Mouse (Mus musculus): ENCODE measurements around the gene Ubr3.
"Not testable (repeated sequence)": the region's sequence is repeated elsewhere in the genome, so short reads cannot be mapped to it uniquely, and the experiment has no call there.

Gene Ubr3

DNA sequence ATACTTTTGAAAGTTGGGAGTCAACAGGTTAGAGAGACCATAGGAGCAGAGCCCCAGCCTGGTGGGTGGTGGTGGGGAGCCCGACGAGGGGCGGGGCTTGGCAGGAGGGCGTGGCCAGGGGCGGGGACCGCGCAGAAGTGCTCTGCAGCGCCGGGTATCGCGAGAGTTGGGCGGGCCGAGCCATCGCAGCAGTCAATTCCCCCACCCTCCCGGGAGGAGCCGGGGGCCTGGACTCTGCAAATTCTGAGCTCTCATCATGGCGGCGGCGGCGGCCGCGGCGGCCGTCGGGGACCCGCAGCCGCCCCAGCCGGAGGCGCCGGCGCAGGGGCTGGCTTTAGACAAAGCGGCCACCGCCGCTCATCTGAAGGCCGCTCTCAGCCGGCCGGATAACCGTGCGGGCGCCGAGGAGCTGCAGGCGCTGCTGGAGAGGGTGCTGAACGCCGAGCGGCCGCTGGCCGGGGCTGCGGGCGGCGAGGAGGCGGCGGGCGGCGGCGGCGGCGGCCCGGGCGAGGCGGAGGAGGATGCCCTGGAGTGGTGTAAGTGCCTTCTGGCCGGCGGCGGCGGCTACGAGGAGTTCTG is at the start of gene Ubr3:
TSS of gene Ubr3 (plus strand) at position 208 of the 579 bp plus-strand sequence.
- DNase-seq, result peak; percentile 96

DNA sequence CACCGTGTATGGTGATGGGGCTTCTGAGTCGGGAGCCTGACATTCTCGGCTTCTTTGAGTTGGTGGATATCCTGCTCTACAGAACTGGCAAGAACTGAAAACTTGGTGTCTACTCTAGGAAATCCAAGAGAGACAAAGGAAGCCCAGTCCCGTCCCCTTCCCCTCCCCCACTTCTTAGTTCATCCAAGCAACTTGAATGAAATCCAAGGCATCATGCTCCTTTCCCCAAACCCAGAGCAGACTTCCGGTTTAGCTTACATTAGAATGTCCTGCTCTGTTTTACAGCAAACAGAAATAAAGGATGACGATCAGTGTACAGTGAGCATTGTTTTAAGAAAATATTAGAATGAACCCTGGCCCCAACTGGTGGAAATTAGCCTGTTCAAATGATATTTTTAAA is 47.8 kb upstream of the Ubr3 start:
- DNase-seq, result no peak

DNA sequence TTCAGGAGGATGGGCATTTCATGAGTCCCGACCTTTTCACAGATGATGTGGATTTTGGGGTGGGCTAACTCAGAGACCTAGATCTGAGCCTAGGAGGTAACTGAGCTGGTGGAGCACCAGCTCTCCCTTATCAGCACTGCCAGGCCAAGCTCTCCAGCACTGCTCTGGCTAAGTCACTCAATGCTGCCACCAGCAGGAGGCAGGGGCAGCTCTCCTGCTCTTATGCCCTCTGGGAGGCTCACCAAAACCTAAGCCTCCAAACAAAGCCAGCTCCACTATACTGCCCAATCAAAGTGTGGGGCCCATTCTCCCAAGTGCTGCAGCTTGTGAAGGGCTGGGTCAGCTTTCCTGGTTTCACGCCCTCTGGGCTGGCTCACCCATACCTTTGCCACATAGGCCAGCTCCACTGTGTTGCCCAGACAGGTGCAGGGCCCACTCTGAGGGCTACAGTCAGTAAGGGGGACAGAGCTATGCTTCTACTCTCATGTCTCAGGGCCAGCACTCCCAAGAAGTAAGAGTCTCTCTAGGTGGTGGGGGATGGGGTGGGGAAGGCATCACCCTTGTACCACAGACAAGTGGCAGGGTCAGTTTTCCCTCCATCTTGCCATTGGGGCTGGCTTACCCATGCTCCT is 45.5 kb upstream of the Ubr3 start:
- no peak for DNase-seq

DNA sequence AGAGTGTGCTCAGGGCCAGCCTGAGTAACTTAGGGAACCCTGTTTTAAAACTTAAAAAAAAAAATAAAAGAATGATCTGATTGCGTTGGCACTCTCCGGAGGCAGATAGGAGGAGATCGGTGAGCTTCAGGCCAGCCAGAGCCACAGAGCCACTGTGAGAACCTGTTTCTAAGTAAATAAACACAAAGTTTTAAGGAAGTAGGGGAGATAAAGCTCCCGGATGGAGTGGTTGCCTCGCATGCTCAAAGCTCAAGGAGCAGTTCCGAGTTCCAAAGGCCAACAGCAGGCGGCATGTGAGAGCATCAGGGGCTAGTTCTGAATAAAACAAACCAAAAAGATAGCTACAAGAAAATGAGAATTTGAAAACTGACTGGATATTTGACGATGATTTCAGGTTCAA is 40.7 kb upstream of the Ubr3 start:
- no peak for DNase-seq

DNA sequence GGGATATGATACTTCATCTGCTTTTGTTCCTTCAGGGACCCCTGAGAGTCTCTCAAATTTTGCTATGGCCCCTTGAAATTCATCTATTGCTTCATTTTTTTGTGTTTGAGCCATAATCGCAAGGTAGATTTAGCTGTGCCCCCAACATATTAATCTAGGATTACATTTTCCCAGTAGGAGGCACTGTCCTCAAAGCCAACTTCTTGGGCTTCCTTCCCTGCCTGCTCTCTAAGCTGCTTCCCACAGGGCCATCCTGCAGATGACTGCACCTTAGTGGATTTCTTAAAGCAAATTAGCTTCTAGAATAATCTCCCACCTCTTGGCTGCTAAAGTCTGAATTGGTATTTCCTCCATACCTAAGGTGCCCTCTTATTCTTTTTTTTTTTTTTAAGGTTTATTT is 39.2 kb upstream of the Ubr3 start:
- no peak for DNase-seq

DNA sequence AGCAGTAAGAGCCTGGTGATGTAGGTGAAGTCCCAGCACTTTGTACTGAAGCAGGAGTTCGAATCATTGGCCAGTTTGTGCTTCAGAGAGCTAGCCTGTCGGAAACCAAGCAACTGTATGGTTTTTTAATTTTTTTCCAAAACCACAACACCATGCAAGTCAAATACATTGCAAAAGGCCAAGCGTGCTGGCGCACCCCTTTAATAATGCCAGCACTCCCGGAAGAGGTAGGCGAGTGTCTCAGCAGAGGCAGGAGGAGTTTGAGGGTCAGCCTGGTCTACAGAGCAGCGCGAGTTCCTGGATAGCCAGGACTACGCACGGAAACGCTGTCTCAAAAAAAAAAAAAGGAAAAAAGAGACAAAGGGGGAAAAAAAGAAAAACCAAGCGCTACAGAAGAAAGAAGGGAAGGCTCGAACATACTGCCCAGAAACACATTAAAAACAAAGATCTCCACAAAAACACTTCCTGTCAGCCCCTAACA is 36.0 kb upstream of the Ubr3 start:
- DNase-seq, result peak; percentile 41

DNA sequence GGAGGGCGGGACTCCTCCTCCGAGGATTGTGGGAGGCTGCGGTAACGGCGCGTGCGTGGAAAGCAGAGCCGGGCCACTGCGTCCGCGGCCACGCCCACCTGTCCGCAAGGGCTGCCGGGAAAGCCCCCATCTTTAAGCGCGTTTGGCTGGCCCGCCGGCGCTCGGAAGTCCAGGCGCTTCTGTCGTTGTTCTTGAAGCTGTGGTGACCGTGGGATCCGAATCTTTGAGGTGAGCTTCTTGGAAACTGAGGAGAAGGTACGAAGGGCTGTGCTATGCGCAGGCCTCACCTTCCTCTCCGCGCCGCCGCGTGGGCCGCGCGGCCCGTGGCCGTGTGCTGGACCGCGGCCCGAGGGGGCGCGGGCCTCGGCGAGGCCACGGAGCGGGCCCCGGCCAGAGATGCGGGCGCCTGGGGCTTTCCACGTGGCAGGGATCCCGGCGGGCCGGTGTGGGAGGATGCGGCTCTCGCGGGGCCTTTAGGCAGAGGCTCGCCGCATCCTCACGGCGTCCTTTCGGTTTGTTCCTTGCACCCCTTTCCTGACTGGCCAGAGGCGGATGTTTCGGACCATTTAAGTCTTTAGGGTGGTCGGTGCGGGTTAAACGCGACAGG is 35.5 kb upstream of the Ubr3 start, which contains the start of gene Ssb:
TSS of gene Ssb (plus strand) at position 78 of the 607 bp plus-strand sequence.
- DNase-seq, result peak; percentile 92

DNA sequence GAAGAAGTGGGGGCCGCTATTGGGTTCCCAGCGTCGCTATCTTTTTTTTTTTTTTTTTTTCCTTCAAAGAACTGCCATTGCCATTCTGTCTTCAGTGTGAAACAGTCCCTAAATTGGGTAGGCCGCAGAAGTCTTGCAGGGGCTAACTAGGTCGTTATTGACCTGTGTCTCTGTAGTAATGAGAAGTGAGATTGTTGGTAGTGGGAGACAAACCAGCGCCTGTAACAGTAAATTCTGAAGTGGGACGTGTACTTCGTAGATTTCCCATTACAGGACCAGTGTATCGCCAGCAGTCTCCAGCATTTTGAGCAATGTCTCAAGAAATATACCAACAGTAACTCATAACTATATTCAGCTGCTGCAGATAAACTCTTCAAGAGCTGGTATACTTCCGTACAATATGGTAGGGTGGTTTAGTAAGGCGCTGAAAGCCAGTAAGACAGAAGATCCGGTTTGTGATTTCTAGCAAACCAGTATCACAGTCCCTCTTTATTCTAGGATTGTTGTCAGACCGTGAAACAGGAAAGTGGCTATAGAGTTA is 34.9 kb upstream of the Ubr3 start:
- DNase-seq, result no peak

DNA sequence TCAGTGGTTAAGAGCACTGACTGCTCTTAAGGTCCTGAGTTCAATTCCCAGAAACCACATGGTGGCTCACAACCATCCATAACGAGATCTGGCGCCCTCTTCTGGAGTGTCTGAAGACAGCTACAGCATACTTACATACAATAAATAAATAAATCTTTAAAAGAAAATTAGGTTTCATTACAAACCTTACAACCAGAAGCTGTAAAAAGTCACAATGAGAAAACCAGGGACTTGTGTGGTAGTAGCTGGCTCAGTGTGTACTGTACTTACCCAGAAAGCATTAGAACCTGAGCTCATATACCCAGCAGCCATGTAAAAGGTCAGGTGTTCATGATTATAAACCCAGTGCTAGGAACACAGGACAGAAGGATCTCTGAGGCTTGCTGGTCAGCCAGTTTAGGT is 13.1 kb upstream of the Ubr3 start:
- no peak for DNase-seq

DNA sequence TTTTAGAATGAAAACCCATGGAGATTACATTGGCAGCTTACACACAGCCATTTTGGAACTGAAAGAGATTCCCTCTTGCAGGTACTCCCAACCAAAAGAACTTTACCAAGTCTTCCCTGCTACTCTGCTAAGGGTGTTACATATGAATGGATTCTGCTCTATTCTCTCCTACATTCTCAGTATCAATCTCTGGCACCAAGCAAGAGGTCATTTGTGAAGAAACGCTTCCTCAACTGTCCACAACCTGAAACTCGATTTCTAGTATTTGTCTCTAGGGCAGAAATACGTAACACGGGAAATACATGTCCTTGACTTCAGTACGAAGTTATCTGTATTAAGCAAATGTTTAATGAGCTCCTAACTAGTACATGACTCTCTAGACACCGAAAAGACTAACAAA is 12.5 kb upstream of the Ubr3 start:
- DNase-seq, result no peak

DNA sequence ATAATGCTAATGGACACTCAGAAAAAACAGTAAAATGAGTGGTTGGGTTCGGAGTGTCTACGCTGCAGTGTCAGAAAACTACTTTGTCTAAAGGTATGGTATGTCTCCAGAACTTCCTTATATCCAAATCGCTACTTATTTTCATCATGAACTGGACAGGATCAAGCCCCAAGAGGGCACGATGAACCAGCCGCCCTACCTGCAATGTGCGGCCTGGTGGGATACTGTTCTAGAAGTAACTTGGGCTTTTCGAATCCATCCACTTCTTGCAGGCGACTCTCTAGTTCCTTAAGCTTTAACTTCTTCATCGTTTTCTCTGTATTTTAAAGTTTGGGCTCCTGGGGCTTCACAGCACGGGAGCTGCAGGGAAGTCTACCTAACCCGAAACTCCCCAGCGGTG is 12.0 kb upstream of the Ubr3 start:
- peak; percentile 16 for DNase-seq

DNA sequence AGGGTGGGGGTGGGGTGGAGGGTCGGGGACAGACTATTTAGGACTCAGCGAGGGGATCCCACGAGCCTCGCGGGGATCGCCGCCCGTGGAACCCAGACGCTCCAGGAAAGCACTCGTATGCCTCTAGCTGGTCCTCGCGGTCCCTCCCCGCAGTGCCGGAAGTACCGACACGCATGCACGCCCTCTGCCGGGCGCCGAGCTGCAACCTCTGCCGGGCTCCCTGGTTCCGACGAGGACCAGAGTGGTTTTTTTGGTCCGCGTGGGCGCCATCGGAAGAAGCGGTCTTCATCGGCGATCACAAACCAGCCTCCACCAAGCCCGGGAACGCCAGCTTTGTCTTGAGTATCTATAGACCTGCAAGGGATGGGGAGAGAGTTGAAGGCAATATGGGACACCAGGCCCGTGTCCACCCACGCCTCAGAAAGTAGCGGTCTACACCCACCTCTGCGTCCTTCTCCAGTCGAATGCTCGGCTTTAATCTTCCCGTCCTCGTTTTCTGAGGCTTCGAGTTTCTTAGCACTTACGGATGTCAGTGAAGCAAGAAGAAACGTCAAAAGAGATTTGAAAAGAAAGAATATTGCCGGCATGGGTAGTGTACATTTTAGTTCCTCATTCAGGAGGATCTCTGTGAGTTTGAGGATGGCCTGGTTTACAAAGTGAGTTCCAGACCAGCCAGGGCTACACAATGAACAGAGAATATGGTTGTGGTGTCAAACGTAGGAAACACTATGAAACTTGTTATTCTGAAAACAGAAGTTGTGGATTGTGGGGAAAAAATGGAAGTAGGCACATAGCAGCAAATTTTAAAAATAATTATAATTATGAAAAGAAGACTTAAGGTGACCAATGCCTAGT is 11.4 kb upstream of the Ubr3 start, which contains the start of gene Mettl5:
TSS of gene Mettl5 (minus strand) at position 165 of the 855 bp plus-strand sequence.
- DNase-seq, result peak; percentile 82

DNA sequence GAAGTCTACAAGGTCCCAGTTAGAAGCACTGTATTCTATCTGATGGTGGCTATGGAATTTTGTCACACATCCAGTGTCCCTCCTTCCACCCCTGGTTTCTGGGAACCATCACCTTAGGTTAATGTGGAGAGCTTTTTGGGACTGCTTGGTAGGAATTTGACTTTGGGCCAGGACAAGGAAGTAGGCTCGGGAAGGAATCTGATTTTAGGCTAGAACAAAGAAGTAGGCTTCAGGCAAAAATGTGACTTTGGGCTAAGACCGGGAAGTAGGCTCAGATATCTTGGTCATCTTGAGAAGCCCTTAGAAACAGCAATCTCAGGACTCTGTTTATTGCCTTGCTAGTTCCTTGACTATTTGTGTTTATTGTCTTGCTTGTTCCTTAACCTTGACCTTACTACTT is 8.1 kb upstream of the Ubr3 start:
- DNase-seq, result no peak

DNA sequence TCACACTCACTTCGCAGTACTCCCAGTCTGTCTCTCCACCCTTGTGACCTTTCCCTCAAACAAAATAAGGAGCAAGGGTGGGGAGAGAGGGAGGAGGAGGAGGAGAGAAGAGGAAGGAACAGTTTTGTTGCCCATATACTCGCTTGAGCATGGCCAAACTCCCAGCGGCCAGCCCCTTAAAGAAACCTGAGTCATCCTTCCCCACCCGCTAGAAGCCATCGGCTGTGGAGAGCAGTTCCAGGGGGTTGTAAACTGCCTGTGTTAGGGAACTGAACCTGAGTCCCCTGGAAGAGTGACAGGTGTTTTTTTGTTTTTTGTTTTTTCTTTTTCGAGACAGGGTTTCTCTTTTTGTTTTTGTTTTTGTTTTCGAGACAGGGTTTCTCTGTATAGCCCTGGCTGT is 6.2 kb upstream of the Ubr3 start:
- DNase-seq, result no peak

DNA sequence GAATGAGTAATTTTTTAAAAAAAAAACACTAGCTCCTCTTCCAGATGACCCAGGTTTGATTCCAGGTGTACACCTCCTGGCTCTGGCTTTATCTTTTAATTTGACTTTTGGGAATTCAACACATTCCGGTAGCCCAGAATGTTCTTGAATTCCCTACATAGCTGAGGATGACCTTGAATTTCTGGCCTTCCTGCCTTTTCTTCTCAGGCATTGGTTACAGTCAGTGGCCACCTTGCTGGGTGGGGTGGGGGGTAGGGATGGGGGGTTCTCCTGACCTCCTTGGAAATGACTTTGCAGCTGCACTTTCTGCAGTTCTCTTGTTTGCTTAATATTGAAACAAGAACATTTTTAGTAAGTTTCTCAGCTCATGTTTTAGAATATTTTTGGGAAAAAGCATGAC is 3.9 kb upstream of the Ubr3 start:
- no peak for DNase-seq

DNA sequence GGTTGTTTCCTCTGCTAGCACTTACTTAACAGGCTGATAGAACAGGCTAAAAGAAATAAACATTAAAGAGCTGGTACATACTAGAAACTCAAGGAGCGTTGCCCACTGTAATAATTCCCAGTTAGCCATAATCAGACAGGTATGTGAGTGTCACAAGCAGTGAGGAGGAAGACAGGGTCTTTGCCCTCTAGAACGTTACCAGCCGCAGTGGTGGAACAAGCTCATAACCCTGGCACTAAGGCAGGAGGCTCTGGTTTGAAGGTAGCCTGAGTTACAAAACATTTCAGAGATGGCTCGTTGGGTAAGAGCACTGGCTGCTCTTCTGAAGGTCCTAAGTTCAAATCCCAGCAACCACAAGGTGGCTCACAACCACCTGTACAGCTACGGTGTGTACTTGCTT is 3.2 kb upstream of the Ubr3 start:
- DNase-seq, result no peak

DNA sequence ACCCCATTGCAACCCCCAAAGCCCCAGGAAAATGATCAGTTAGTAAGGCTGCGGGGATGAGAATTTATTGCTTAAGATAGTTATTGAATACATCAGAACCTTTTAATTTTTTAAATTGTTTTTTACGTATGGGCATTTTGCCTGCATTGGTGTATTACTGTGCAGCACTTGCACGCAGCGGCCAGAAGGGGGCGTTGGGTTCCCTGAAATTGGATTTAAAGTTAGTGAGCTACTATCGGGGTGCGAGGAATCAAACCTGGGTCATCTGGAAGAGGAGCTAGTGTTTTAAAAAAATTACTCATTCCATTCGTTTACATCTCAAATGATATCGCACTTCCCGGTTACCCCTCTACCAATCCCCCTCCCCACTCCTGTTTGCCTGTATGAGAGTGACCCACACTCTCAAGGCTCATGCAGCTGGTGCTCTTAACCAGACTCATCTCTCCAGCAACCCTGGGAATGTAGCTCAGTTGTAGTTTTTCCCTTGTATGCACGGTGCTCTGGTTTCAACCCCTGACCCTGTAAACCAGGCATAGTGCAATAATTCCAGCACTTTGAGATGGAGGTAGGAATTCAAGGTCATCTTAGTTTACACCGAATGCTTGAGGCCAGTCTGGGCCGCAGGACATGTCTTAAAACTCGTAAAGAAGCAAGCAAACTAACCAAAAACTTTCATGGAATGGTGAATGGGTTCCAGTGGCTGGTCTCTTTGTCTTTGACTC is 1.4 kb upstream of the Ubr3 start:
- DNase-seq, result peak; percentile 14

DNA sequence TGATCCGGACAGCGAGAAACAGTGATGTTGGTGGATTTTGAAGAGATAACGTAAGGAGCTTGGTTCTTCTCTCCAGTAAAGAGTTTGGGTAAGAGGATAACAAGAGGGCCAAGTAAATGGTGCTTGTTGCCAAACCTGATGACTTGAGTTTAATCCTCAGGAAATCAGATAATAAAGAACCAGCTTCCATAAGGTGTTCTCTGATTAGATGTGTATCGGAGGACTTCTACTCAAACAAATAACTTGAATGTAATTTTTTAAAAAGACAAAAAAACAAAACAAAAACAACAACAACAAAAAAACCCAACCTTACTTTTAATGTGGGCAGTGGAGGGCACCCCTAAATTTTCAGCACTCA is 843 bp upstream of the Ubr3 start:
- DNase-seq, result no peak

DNA sequence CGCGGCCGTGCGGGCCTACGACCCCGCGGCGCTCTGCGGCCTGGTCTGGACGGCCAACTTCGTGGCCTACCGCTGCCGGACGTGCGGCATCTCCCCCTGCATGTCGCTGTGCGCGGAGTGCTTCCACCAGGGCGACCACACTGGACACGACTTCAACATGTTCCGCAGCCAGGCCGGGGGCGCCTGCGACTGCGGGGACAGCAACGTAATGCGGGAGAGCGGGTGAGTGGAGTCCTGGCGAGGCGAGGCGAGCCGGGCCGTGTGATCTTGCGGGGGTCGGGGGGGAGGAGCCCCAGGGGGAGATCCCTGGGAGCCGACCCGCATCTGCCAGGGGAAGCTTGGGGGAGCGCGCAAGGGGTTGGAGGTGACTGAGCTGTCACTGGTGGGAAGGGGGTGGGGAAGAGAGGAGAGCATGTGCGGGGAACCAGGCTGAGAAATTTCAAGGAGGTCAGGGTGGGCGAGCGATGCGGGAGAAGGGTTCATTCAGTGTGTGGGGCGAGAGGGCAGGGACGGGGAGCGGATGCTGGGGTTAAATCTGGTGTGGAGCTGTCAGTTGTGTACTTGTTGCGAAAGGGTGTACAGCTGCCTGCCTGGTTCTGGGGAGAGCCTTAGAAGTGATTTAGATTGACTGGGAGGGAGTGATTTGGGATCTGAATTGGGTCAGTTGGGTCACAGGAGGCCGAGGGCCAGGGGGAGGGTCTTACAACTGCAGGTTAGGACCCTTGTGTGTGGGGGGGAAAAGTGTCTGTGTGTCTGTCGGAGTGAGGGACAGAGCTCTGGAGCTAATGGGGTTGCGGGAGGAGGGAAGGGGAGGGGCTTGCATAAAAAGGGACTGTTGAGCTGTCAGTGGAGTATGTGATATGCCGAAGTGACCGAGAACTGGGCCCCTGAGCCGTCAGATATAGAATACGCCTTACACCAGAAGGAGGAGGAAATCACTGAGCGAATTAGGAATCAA is 851 bp downstream of the Ubr3 start:
- peak; percentile 60 for DNase-seq

DNA sequence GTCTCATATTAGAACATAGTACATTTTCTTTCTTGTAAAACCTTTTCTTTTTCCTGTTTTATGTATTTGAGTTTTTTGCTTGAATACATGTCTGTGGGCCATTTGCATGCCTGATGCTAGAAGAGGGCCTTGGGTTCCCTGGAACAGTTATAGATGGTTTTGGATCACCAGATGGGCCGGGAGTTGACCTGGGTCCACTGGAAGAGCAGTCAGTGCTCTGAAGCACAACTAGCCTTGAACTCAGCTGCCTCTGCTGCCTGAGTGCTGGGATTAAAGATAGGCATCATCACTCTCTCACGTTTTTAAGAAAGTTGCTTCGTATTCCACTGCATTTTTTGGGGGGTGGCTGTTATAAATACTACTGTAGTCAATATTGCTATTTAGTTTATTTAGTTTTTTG is 6.5 kb downstream of the Ubr3 start:
- no peak for DNase-seq

DNA sequence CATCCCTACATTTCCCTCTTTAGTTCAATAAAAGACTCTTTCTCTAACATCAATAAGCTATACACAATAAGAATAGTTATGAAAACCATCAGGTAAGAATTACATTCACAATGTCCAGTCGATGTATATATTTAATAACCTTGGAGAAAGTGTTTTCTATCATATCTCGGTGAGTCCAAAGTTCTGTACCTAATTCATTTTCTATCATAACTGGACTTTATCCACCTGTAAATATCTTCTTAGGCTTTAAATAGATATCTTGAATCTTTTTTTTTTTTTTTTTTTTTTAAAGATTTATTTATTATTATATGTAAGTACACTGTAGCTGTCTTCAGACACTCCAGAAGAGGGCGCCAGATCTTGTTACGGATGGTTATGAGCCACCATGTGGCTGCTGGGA is 10.3 kb downstream of the Ubr3 start:
- DNase-seq, result not testable (repeated sequence)

All from cerebellum, adult 11-12 months (tissue).